Mouse (Mus musculus) C2C12 (cell line): ENCODE data around the gene Adcy9. TPM values are rescaled to one million over a fixed set of nuclear protein-coding genes. Genes with fewer than 3 reads are reported as not detected.

Experiments
- H3K27me3 ChIP-seq: one replicate; pipeline ENCODE4 v1.6.1; 2011; ENCODE audit not compliant: control insufficient read depth, insufficient read depth, insufficient read length
- H3K36me3 ChIP-seq: one replicate; pipeline ENCODE4 v1.6.1; 2011; ENCODE audit not compliant: control insufficient read depth, insufficient read depth
- H3K4me3 ChIP-seq: one replicate; pipeline ENCODE4 v1.5.1; 2011; ENCODE audit warnings: mild to moderate bottlenecking, control low read depth; ENCODE audit not compliant: poor library complexity, insufficient read depth, severe bottlenecking
- H3K79me2 ChIP-seq: one replicate; pipeline ENCODE4 v1.6.1; 2011; ENCODE audit not compliant: control insufficient read depth, insufficient read depth
- H3K79me3 ChIP-seq: one replicate; pipeline ENCODE4 v1.6.1; 2011; ENCODE audit warnings: low read depth, control low read depth
- H3ac ChIP-seq: one replicate; pipeline ENCODE3; 2011; ENCODE audit warnings: low read depth; ENCODE audit not compliant: control insufficient read depth, insufficient read length
- CEBPB ChIP-seq: IDR thresholded peaks from one replicate; pipeline ENCODE4 v1.6.1; 2011; ENCODE audit warnings: low read depth, mild to moderate bottlenecking, control low read depth, moderate library complexity
- CTCF ChIP-seq: IDR thresholded peaks from one replicate; pipeline ENCODE4 v1.5.1; 2011; ENCODE audit not compliant: control insufficient read depth, insufficient read depth, insufficient read length
- FOSL1 ChIP-seq: IDR thresholded peaks from one replicate; pipeline ENCODE4 v1.8.0; 2011; ENCODE audit warnings: mild to moderate bottlenecking, low read length; ENCODE audit not compliant: poor library complexity, insufficient read depth, severe bottlenecking
- MAX ChIP-seq: IDR thresholded peaks from one replicate; pipeline ENCODE4 v1.6.1; 2011; ENCODE audit warnings: mild to moderate bottlenecking, control low read depth
- MYOD1 ChIP-seq: IDR thresholded peaks from one replicate; pipeline ENCODE4 v1.6.1; 2011; ENCODE audit warnings: low read depth; ENCODE audit not compliant: control insufficient read depth, insufficient read length
- MYOG ChIP-seq: IDR thresholded peaks from one replicate; pipeline ENCODE4 v1.6.1; 2011; ENCODE audit not compliant: control insufficient read depth, insufficient read length; ENCODE audit errors: extremely low read depth
- USF1 ChIP-seq: IDR thresholded peaks from one replicate; pipeline ENCODE4 v1.6.1; 2011; ENCODE audit warnings: low read depth, mild to moderate bottlenecking, control low read depth, moderate library complexity
- polyA plus RNA-seq: library from polyadenylated mRNA; unstranded; fragments of >200 nt; fragmentation: generic; extraction: Trizol; gene quantifications from one replicate; pipeline ENCODE4 v1.2.1, GENCODE M21; 2012; ENCODE audit warnings: missing spikeins

Adcy9 gene
- polyA plus RNA-seq, 1 experiment: 2.2 TPM

DNA sequence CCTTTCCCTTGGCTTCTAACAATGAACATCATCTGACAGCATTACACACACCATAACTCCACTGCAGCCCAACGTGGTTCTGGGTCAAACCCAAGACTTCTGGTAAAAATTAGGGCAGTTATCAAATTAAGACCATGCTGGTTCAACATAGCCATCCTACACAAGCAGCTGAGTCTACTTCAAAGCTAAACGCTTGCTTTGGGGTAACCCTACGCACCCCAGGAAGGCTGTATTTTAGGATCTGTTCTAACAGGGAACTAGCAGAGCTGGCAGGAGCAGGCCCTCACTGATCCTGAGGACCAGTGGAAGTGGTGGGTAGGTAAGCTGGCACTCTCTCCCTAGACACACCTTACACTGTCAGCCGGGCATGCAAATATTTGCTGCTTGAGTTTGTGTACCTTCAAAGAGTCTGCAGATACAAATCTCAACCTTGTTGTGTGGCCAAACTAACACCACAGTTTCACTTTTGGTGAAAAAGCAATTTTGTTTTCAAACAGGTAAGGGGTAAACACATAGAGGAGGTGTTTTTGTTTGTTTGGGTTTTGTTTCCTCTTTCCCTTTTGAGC, 36.7 kb downstream of the Adcy9 start:
- TF ChIP-seq CTCF (no peak), MAX (no peak), MYOD1 (no peak), CEBPB (no peak), FOSL1 (no peak), USF1 (no peak), MYOG (no peak)
- Histone ChIP-seq H3K27me3 (no peaks in the 10 kb centered on the region), H3K36me3 (no peaks in the 10 kb centered on the region), H3ac (no peak overlapping the region), H3K4me3 (no peak overlapping the region), H3K79me3 (no peaks in the 10 kb centered on the region), H3K79me2 (no peaks in the 10 kb centered on the region)

DNA sequence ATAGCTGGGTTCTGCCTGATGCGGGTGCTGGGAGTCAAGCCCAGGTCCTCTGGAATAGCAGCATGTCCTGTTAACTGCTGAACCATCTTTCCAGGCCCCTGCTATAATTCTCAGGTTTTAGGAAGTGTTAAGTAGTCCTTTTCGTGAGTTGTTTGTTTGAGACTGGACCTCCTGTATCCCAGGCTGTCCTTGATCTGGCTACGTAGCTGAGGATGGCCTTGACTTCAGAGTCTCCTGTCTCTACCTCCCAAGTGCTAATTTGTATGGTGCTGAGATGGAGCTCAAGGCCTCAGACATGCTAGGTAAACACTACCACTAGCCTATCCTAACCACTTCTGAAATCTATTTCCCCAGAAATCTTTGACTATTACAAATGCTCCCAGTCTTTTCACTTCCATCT, 37.9 kb downstream of the Adcy9 start:
- H3K27me3 ChIP-seq: no peaks in the 10 kb centered on the region
- no peaks in the 10 kb centered on the region for H3K79me2 ChIP-seq
- no peaks in the 10 kb centered on the region for H3K36me3 ChIP-seq
- TF ChIP-seq MYOG: no peak
- TF ChIP-seq FOSL1: no peak
- H3ac ChIP-seq: no peak overlapping the region
- H3K4me3 ChIP-seq: no peak overlapping the region
- H3K79me3 ChIP-seq: no peaks in the 10 kb centered on the region

- TF ChIP-seq CTCF: no peak
- TF ChIP-seq CEBPB: no peak
- no peak for TF ChIP-seq FOSL1
- no peak for TF ChIP-seq MAX
- no peak for TF ChIP-seq USF1
- TF ChIP-seq MYOD1: no peak
- no peak for TF ChIP-seq MYOG
Observed at GRCm38 (mm10) chr16:4381487-4381886, 38.8 kb downstream of the Adcy9 start.

DNA sequence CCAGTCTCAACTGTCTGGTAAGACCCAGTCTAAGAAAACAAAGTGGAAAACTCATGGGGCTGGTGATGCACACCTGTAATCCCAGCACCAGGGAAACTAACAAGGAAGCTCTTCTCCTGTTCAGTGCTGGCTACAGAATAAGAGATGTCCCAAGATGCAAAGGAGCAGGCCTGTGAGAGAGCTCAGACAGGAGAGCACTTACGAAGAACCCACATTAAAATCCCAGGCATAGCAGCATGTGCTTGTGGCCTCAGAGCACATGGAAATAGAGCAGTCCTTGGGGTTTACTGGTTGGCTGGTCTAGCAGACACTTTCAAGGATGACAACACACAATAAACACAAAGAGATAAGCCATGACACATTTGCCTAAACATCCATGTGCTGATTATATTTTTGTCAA, 41.5 kb downstream of the Adcy9 start:
- no peak overlapping the region for H3ac ChIP-seq
- H3K79me2 ChIP-seq: no peaks in the 10 kb centered on the region
- no peak overlapping the region for H3K4me3 ChIP-seq
- H3K79me3 ChIP-seq: no peaks in the 10 kb centered on the region
- H3K36me3 ChIP-seq: no peaks in the 10 kb centered on the region
- H3K27me3 ChIP-seq: no peaks in the 10 kb centered on the region
- TF ChIP-seq CEBPB (no peak), MYOD1 (no peak)

More at GRCm38 (mm10) chr16:4381487-4381886, 38.8 kb downstream of the Adcy9 start:
- Histone ChIP-seq H3K36me3 (no peaks in the 10 kb centered on the region), H3K79me3 (no peaks in the 10 kb centered on the region), H3K27me3 (no peaks in the 10 kb centered on the region), H3ac (no peak overlapping the region), H3K79me2 (no peaks in the 10 kb centered on the region), H3K4me3 (no peak overlapping the region)

- no peak overlapping the region for H3ac ChIP-seq
- TF ChIP-seq CEBPB: no peak
Observed at GRCm38 (mm10) chr16:4377556-4377955, 42.7 kb downstream of the Adcy9 start.

GRCm38 (mm10) chr16:4374780-4375380, 45.4 kb downstream of the Adcy9 start:
- no peaks in the 10 kb centered on the region for H3K27me3 ChIP-seq
- H3K79me3 ChIP-seq: no peaks in the 10 kb centered on the region
- H3ac ChIP-seq: no peak overlapping the region
- no peaks in the 10 kb centered on the region for H3K79me2 ChIP-seq
- no peak for TF ChIP-seq CEBPB
- TF ChIP-seq MYOG: no peak
- TF ChIP-seq MYOD1: no peak
- TF ChIP-seq USF1: no peak
- H3K36me3 ChIP-seq: no peaks in the 10 kb centered on the region
- H3K4me3 ChIP-seq: no peak overlapping the region

More at GRCm38 (mm10) chr16:4377556-4377955, 42.7 kb downstream of the Adcy9 start:
- Histone ChIP-seq H3K79me3 (no peaks in the 10 kb centered on the region), H3K27me3 (no peaks in the 10 kb centered on the region), H3K4me3 (no peak overlapping the region), H3K36me3 (no peaks in the 10 kb centered on the region), H3K79me2 (no peaks in the 10 kb centered on the region)
